Mouse (Mus musculus) heart, embryonic 14.5 days (tissue): Measurements from ENCODE around the gene Arpc3. TPM values are rescaled to one million over a fixed set of nuclear protein-coding genes. Genes with fewer than 3 reads are reported as not detected.
"Not testable (repeated sequence)": the region's sequence is repeated elsewhere in the genome, so short reads cannot be mapped to it uniquely, and the experiment has no call there.

Source experiments
- ATAC-seq: fragments of 200-750 bp; cut with Nextera tagmentation; 2 replicates; pipeline ENCODE4 v1.8.0; 2017; ENCODE audit warnings: low read depth, moderate TSS enrichment; ENCODE audit not compliant: insufficient number of reproducible peaks, insufficient read depth, low FRiP score
- H3K27ac ChIP-seq, 2 experiments: fragments of 200-500 bp in 1 of 2; fragments of 300-500 bp in 1 of 2; sonication (generic) in 1 of 2; replicated peaks in 1 of 2; 2 replicates each; pipeline ENCODE4 v1.5.1; 2012 to 2014; ENCODE audit warnings: low read depth in 2 of 2, low read length in 2 of 2, control low read depth in 1 of 2, mild to moderate bottlenecking in 1 of 2, mixed read lengths in 1 of 2; ENCODE audit not compliant: control insufficient read depth in 1 of 2, insufficient read depth in 1 of 2
- H3K27me3 ChIP-seq: fragments of 300-500 bp; sonication (generic); 2 replicates; pipeline ENCODE4 v1.6.1; 2014; ENCODE audit warnings: mild to moderate bottlenecking, low read length, control low read depth; ENCODE audit not compliant: control insufficient read depth, insufficient read depth
- H3K36me3 ChIP-seq: fragments of 300-500 bp; sonication (generic); 2 replicates; pipeline ENCODE4 v1.6.1; 2014; ENCODE audit warnings: mild to moderate bottlenecking, control low read depth, low read length, mixed read lengths; ENCODE audit not compliant: control insufficient read depth, insufficient read depth
- H3K4me1 ChIP-seq, 2 experiments: fragments of 200-500 bp in 1 of 2; fragments of 300-500 bp in 1 of 2; sonication (generic) in 1 of 2; 2 replicates each; pipeline ENCODE4 v1.6.1; 2012 to 2014; ENCODE audit warnings: low read length in 2 of 2, control low read depth in 1 of 2, mixed read lengths in 1 of 2; ENCODE audit not compliant: control insufficient read depth in 2 of 2, insufficient read depth in 2 of 2
- H3K4me2 ChIP-seq: fragments of 300-500 bp; sonication (generic); 2 replicates; pipeline ENCODE4 v1.6.1; 2014; ENCODE audit warnings: mild to moderate bottlenecking, low read length
- H3K4me3 ChIP-seq, 2 experiments: fragments of 200-500 bp in 1 of 2; fragments of 300-500 bp in 1 of 2; sonication (generic) in 1 of 2; 2 replicates each; pipeline ENCODE4 v1.5.1; 2012 to 2014; ENCODE audit warnings: low read length in 2 of 2, mild to moderate bottlenecking in 2 of 2, control low read depth in 1 of 2, low read depth in 1 of 2, moderate library complexity in 1 of 2; ENCODE audit not compliant: control insufficient read depth in 1 of 2, insufficient read depth in 1 of 2
- H3K9ac ChIP-seq: fragments of 300-500 bp; sonication (generic); 2 replicates; pipeline ENCODE4 v1.6.1; 2014; ENCODE audit warnings: mild to moderate bottlenecking, low read length
- H3K9me3 ChIP-seq: fragments of 300-500 bp; sonication (generic); 2 replicates; pipeline ENCODE4 v1.6.1; 2016; ENCODE audit warnings: low read length, control low read depth; ENCODE audit not compliant: control insufficient read depth
- WGBS: fragments of 180-500 bp; shearing (Covaris S2); extraction: QIAGEN DNeasy Blood & Tissue Kit; methylation state at CpG from one replicate; pipeline ENCODE4 v1.1.7; 2014; 5-methylcytosine and 5-hydroxymethylcytosine counted together
- polyA plus RNA-seq: library from polyadenylated mRNA; unstranded; fragments of >200 nt; fragmentation: Nextera tagmentation; extraction: Ambion mirVana; gene quantifications from 2 replicates; pipeline ENCODE4 v1.2.1, GENCODE M21; 2014

Gene Arpc3
- polyA plus RNA-seq, 1 experiment from 2014 or later: 46.4 TPM

GRCm38 (mm10) chr5:122411892-122412291, 20.2 kb downstream of the Arpc3 start:
- H3K4me2 ChIP-seq: no peak overlapping the region
- WGBS: 77% methylated on average over 5 of the region's 5 CpGs

GRCm38 (mm10) chr5:122412826-122413225, 21.1 kb downstream of the Arpc3 start:
- Histone ChIP-seq H3K27ac (no peak overlapping the region), H3K36me3 (peaks cover 13% of the 10 kb centered on the region; the same call in 1 of the 2 replicates), H3K9ac (no peak overlapping the region), H3K4me1 (no peaks in the 10 kb centered on the region), H3K4me2 (no peak overlapping the region), H3K9me3 (no peaks in the 10 kb centered on the region), H3K27me3 (no peaks in the 10 kb centered on the region), H3K4me3 (no peak overlapping the region)
- no peak for ATAC-seq
- WGBS: 61% methylated on average over 6 of the region's 6 CpGs

More at GRCm38 (mm10) chr5:122411892-122412291, 20.2 kb downstream of the Arpc3 start:
- no peak for ATAC-seq
- no peak overlapping the region for H3K27ac ChIP-seq
- no peaks in the 10 kb centered on the region for H3K4me1 ChIP-seq
- no peak overlapping the region for H3K4me3 ChIP-seq
- H3K36me3 ChIP-seq: peaks cover 19% of the 10 kb centered on the region
- H3K9me3 ChIP-seq: no peaks in the 10 kb centered on the region
- no peak overlapping the region for H3K9ac ChIP-seq
- H3K27me3 ChIP-seq: no peaks in the 10 kb centered on the region

GRCm38 (mm10) chr5:122414351-122414750, 22.7 kb downstream of the Arpc3 start:
- 92% methylated on average over 5 of the region's 5 CpGs for WGBS

GRCm38 (mm10) chr5:122415465-122415864, 23.8 kb downstream of the Arpc3 start:
- no peak overlapping the region for H3K4me2 ChIP-seq
- H3K27me3 ChIP-seq: no peaks in the 10 kb centered on the region
- H3K27ac ChIP-seq: no peak overlapping the region
- H3K4me3 ChIP-seq: no peak overlapping the region
- 0 out of 2 replicates have a peak, but pooled peaks cover 3% of the 10 kb centered on the region for H3K36me3 ChIP-seq
- WGBS: 88% methylated on average over 12 of the region's 12 CpGs
- H3K9me3 ChIP-seq: no peaks in the 10 kb centered on the region
- no peak overlapping the region for H3K9ac ChIP-seq
- no peak for ATAC-seq
- no peaks in the 10 kb centered on the region for H3K4me1 ChIP-seq

More at GRCm38 (mm10) chr5:122414351-122414750, 22.7 kb downstream of the Arpc3 start:
- no peak overlapping the region for H3K9ac ChIP-seq
- peaks cover 13% of the 10 kb centered on the region; the same call in 1 of the 2 replicates for H3K36me3 ChIP-seq
- no peaks in the 10 kb centered on the region for H3K4me1 ChIP-seq
- H3K4me3 ChIP-seq: no peak overlapping the region
- no peak overlapping the region for H3K4me2 ChIP-seq
- no peak overlapping the region for H3K27ac ChIP-seq
- H3K9me3 ChIP-seq: no peaks in the 10 kb centered on the region
- ATAC-seq: no peak
- H3K27me3 ChIP-seq: no peaks in the 10 kb centered on the region

GRCm38 (mm10) chr5:122420676-122421075, 29.0 kb downstream of the Arpc3 start:
- not testable (repeated sequence) for H3K27ac ChIP-seq, H3K27me3 ChIP-seq, H3K36me3 ChIP-seq, H3K9ac ChIP-seq, ATAC-seq, H3K4me2 ChIP-seq, H3K9me3 ChIP-seq, H3K4me3 ChIP-seq
- WGBS: 42% methylated on average over 4 of the region's 4 CpGs
- peaks cover 4 to 15% of the 10 kb centered on the region in 2 experiments; a peak in 3 of 4 replicates for H3K4me1 ChIP-seq

- 18% methylated on average over 17 of the region's 17 CpGs for WGBS
Observed at GRCm38 (mm10) chr5:122421271-122422068, 29.8 kb downstream of the Arpc3 start, which contains the start of gene Anapc7. Anapc7 (plus strand) TSS chr5:122421693.

GRCm38 (mm10) chr5:122422071-122422964, 30.6 kb downstream of the Arpc3 start:
- Histone ChIP-seq H3K9me3 (no peaks in the 10 kb centered on the region), H3K4me3 (peak overlapping the region; percentile 86 to 87), H3K9ac (peak overlapping the region; percentile 96), H3K27ac (peak overlapping the region; percentile 83 to 89), H3K4me2 (peak overlapping the region; percentile 93), H3K36me3 (peaks cover 7% of the 10 kb centered on the region; the same call in 1 of the 2 replicates), H3K27me3 (no peaks in the 10 kb centered on the region), H3K4me1 (peaks cover 4 to 15% of the 10 kb centered on the region in 2 experiments; a peak in 3 of 4 replicates)
- under 1% methylated on average over 73 of the region's 73 CpGs for WGBS
- peak; percentile 89 for ATAC-seq

More at GRCm38 (mm10) chr5:122421271-122422068, 29.8 kb downstream of the Arpc3 start, which contains the start of gene Anapc7:
- Histone ChIP-seq H3K4me2 (peak within 1 kb of the TSS; percentile 93), H3K27ac (peak within 1 kb of the TSS; percentile 83 to 89), H3K27me3 (no peaks in the 10 kb centered on the region), H3K4me1 (peaks cover 4 to 15% of the 10 kb centered on the region in 2 experiments; a peak in 3 of 4 replicates), H3K9ac (peak within 1 kb of the TSS; percentile 96), H3K36me3 (peaks cover 7% of the 10 kb centered on the region; the same call in 1 of the 2 replicates), H3K4me3 (peak within 1 kb of the TSS; percentile 86 to 87), H3K9me3 (no peaks in the 10 kb centered on the region)
- no peak for ATAC-seq
